Mouse (Mus musculus) CH12.LX (cell line): ENCODE measurements around the gene 1700025C18Rik. TPM values are rescaled to one million over a fixed set of nuclear protein-coding genes. Genes with fewer than 3 reads are reported as not detected.

Source experiments
- DNase-seq: peaks from one replicate; pipeline ENCODE4 v3.0.0-alpha.2; 2013; ENCODE audit errors: extremely low read depth
- H3K27ac ChIP-seq: 2 replicates; pipeline ENCODE4 v1.5.1; 2012; ENCODE audit warnings: low read depth, mild to moderate bottlenecking, control low read depth, moderate library complexity; ENCODE audit not compliant: insufficient read depth
- H3K27me3 ChIP-seq: replicated peaks from 2 replicates; pipeline ENCODE3; 2012; ENCODE audit warnings: inconsistent platforms
- H3K36me3 ChIP-seq, 2 experiments: replicated peaks in 1 of 2; 2 replicates each; pipeline versions ENCODE3 to v1.6.1; 2012; ENCODE audit warnings: inconsistent platforms in 1 of 2, low read length in 1 of 2, mild to moderate bottlenecking in 1 of 2, mixed read lengths in 1 of 2, moderate library complexity in 1 of 2; ENCODE audit not compliant: control insufficient read depth in 1 of 2, insufficient read depth in 1 of 2
- H3K4me1 ChIP-seq, 2 experiments: 2 replicates each; pipeline ENCODE4 v1.6.1; 2012; ENCODE audit warnings: inconsistent platforms in 1 of 2, moderate library complexity in 1 of 2; ENCODE audit not compliant: insufficient read depth in 2 of 2, control insufficient read depth in 1 of 2
- H3K4me2 ChIP-seq: 2 replicates; pipeline ENCODE4 v1.6.1; 2012; ENCODE audit warnings: low read depth, mild to moderate bottlenecking, control low read depth; ENCODE audit not compliant: poor library complexity, insufficient read depth, severe bottlenecking
- H3K4me3 ChIP-seq, 3 experiments: fragments of 150-350 bp in 1 of 3; sonication (generic) in 1 of 3; replicated peaks in 1 of 3; 2 replicates each; pipeline versions ENCODE3 to v1.5.1; 2011 to 2012; ENCODE audit warnings: low read depth in 2 of 3, low read length in 2 of 3, mild to moderate bottlenecking in 2 of 3, moderate library complexity in 2 of 3, control low read depth in 1 of 3, improper control_type of control experiment in 1 of 3, inconsistent platforms in 1 of 3, mixed read lengths in 1 of 3; ENCODE audit not compliant: poor library complexity in 1 of 3
- H3K79me2 ChIP-seq: replicated peaks from 2 replicates; pipeline ENCODE4 v1.6.1; 2012; ENCODE audit warnings: mild to moderate bottlenecking, moderate library complexity; ENCODE audit not compliant: control insufficient read depth, poor library complexity, insufficient read depth, severe bottlenecking; ENCODE audit errors: extremely low read depth
- H3K9ac ChIP-seq: 2 replicates; pipeline ENCODE4 v1.6.1; 2012; ENCODE audit warnings: low read depth, mild to moderate bottlenecking, control low read depth, moderate library complexity; ENCODE audit not compliant: insufficient read depth
- H3K9me3 ChIP-seq: replicated peaks from 2 replicates; pipeline ENCODE3; 2012; ENCODE audit warnings: low read length, inconsistent platforms, mixed read lengths
- CHD1 ChIP-seq: IDR thresholded peaks from 2 replicates; pipeline ENCODE4 v1.6.1; 2012; ENCODE audit warnings: low read depth, low read length, improper control_type of control experiment, inconsistent platforms
- CHD2 ChIP-seq: IDR thresholded peaks from 2 replicates; pipeline ENCODE4 v1.6.1; 2011; ENCODE audit warnings: low read length, improper control_type of control experiment
- CTCF ChIP-seq, 2 experiments: IDR thresholded peaks in 1 of 2; conservative IDR thresholded peaks in 1 of 2; 2 replicates each; pipeline ENCODE4 v1.5.1; 2011 to 2012; ENCODE audit warnings: low read depth in 2 of 2, low read length in 2 of 2, improper control_type of control experiment in 1 of 2, inconsistent platforms in 1 of 2, mild to moderate bottlenecking in 1 of 2, moderate library complexity in 1 of 2
- E2F4 ChIP-seq: IDR thresholded peaks from 2 replicates; pipeline ENCODE4 v1.6.1; 2011; ENCODE audit warnings: low read depth, low read length, improper control_type of control experiment; ENCODE audit not compliant: insufficient replicate concordance
- ELF1 ChIP-seq: IDR thresholded peaks from 2 replicates; pipeline ENCODE4 v1.6.1; 2014; ENCODE audit warnings: low read depth, mild to moderate bottlenecking, inconsistent platforms, low read length, improper control_type of control experiment
- EP300 ChIP-seq: IDR thresholded peaks from 2 replicates; pipeline ENCODE4 v1.6.1; 2011; ENCODE audit warnings: low read length, improper control_type of control experiment
- ETS1 ChIP-seq: conservative IDR thresholded peaks from 2 replicates; pipeline ENCODE4 v1.6.1; 2012; ENCODE audit warnings: low read depth, mild to moderate bottlenecking, inconsistent platforms, low read length, improper control_type of control experiment, moderate library complexity
- GABPA ChIP-seq: IDR thresholded peaks from 2 replicates; pipeline ENCODE4 v1.6.1; 2012; ENCODE audit warnings: low read depth, low read length, improper control_type of control experiment, inconsistent platforms; ENCODE audit not compliant: insufficient replicate concordance
- JUN ChIP-seq: IDR thresholded peaks from 2 replicates; pipeline ENCODE4 v1.6.1; 2011; ENCODE audit warnings: low read depth, mild to moderate bottlenecking, low read length, improper control_type of control experiment, moderate library complexity; ENCODE audit not compliant: insufficient read depth
- JUND ChIP-seq: conservative IDR thresholded peaks from 2 replicates; pipeline ENCODE4 v1.6.1; 2011; ENCODE audit warnings: low read depth, low read length, improper control_type of control experiment
- KAT2A ChIP-seq: IDR thresholded peaks from 2 replicates; pipeline ENCODE4 v1.6.1; 2012; ENCODE audit warnings: low read length, improper control_type of control experiment, inconsistent platforms; ENCODE audit not compliant: insufficient replicate concordance
- MAFK ChIP-seq: IDR thresholded peaks from 2 replicates; pipeline ENCODE4 v1.6.1; 2011; ENCODE audit warnings: low read length, improper control_type of control experiment; ENCODE audit not compliant: insufficient replicate concordance
- MAX ChIP-seq: IDR thresholded peaks from 2 replicates; pipeline ENCODE4 v1.6.1; 2011; ENCODE audit warnings: low read length, improper control_type of control experiment
- MAZ ChIP-seq: IDR thresholded peaks from 2 replicates; pipeline ENCODE4 v1.6.1; 2012; ENCODE audit warnings: low read depth, mild to moderate bottlenecking, inconsistent platforms, low read length, improper control_type of control experiment, moderate library complexity
- MXI1 ChIP-seq: IDR thresholded peaks from 2 replicates; pipeline ENCODE4 v1.6.1; 2011; ENCODE audit warnings: mild to moderate bottlenecking, low read depth, low read length, improper control_type of control experiment
- MYC ChIP-seq: IDR thresholded peaks from 2 replicates; pipeline ENCODE4 v1.6.1; 2011; ENCODE audit warnings: low read depth, mild to moderate bottlenecking, improper control_type of control experiment, low read length
- NELFE ChIP-seq: IDR thresholded peaks from 2 replicates; pipeline ENCODE4 v1.6.1; 2011; ENCODE audit warnings: low read depth, low read length, improper control_type of control experiment
- NRF1 ChIP-seq: IDR thresholded peaks from 2 replicates; pipeline ENCODE4 v1.6.1; 2014; ENCODE audit warnings: low read depth, mild to moderate bottlenecking, inconsistent platforms, low read length, improper control_type of control experiment, moderate library complexity
- PAX5 ChIP-seq: IDR thresholded peaks from 2 replicates; pipeline ENCODE4 v1.6.1; 2012; ENCODE audit warnings: low read length, inconsistent platforms, mixed read lengths
- POLR2A ChIP-seq: IDR thresholded peaks from 2 replicates; pipeline ENCODE4 v1.6.1; 2011; ENCODE audit warnings: low read depth, mild to moderate bottlenecking, improper control_type of control experiment, low read length
- POLR2AphosphoS2 ChIP-seq: IDR thresholded peaks from 2 replicates; pipeline ENCODE4 v1.6.1; 2011; ENCODE audit warnings: low read depth, low read length, improper control_type of control experiment
- RCOR1 ChIP-seq: conservative IDR thresholded peaks from 2 replicates; pipeline ENCODE4 v1.6.1; 2012; ENCODE audit warnings: low read depth, mild to moderate bottlenecking, inconsistent platforms, low read length, improper control_type of control experiment
- SIN3A ChIP-seq: IDR thresholded peaks from 2 replicates; pipeline ENCODE4 v1.6.1; 2012; ENCODE audit warnings: low read length, improper control_type of control experiment, inconsistent platforms
- SMC3 ChIP-seq: IDR thresholded peaks from 2 replicates; pipeline ENCODE4 v1.6.1; 2011; ENCODE audit warnings: low read depth, low read length, improper control_type of control experiment
- TBP ChIP-seq: conservative IDR thresholded peaks from 2 replicates; pipeline ENCODE4 v1.6.1; 2011; ENCODE audit warnings: low read depth, low read length, improper control_type of control experiment
- TCF12 ChIP-seq: IDR thresholded peaks from 2 replicates; pipeline ENCODE4 v1.6.1; 2014; ENCODE audit warnings: low read depth, mild to moderate bottlenecking, inconsistent platforms, low read length, improper control_type of control experiment
- UBTF ChIP-seq: IDR thresholded peaks from 2 replicates; pipeline ENCODE4 v1.6.1; 2012; ENCODE audit warnings: low read depth, mild to moderate bottlenecking, inconsistent platforms, low read length, improper control_type of control experiment, moderate library complexity
- USF1 ChIP-seq: IDR thresholded peaks from 2 replicates; pipeline ENCODE4 v1.6.1; 2014; ENCODE audit warnings: low read depth, mild to moderate bottlenecking, inconsistent platforms, low read length, improper control_type of control experiment
- USF2 ChIP-seq: conservative IDR thresholded peaks from 2 replicates; pipeline ENCODE4 v1.6.1; 2011; ENCODE audit warnings: low read depth, low read length, improper control_type of control experiment
- ZMIZ1 ChIP-seq: IDR thresholded peaks from 2 replicates; pipeline ENCODE4 v1.6.1; 2012; ENCODE audit warnings: low read depth, mild to moderate bottlenecking, inconsistent platforms, low read length, improper control_type of control experiment
- dilution Hi-C: fragments of 300-500 bp; cut with MboI; formaldehyde crosslinking; loops from 2 replicates; pipeline ENCODE4 v1.14.3; 2020; ENCODE audit warnings: low sequenced_read_pairs; ENCODE audit not compliant: extremely low pct_unique_long_range_greater_than_20kb, extremely low pct_ligation_motif_present
- in situ Hi-C: fragments of 300-500 bp; cut with MboI; formaldehyde crosslinking; loops from 3 replicates; pipeline ENCODE4 v1.14.3; 2019; ENCODE audit warnings: low sequenced_read_pairs, low pct_ligation_motif_present, low pct_unique_long_range_greater_than_20kb, mixed read lengths
- polyA plus RNA-seq: library from polyadenylated mRNA; unstranded; fragments of >175 nt; gene quantifications from 2 replicates; pipeline ENCODE4 v1.2.1, GENCODE M21; 2012; ENCODE audit warnings: low read depth; ENCODE audit not compliant: insufficient read length
- total RNA-seq, 2 experiments: library from RNA; depleted of rRNA; stranded (reverse); fragments of 300-350 nt in 1 of 2; fragments of >200 nt in 1 of 2; gene quantifications; 2 replicates each; pipeline ENCODE4 v1.2.3; 2012 to 2014

Gene 1700025C18Rik
- total and polyA plus RNA-seq, 3 experiments = not detected

- Histone ChIP-seq H3K9ac (peak overlapping the region; percentile 86), H3K27ac (peak overlapping the region; percentile 91)
Observed at GRCm38 (mm10) chr2:165055905-165056304, 34.6 kb downstream of the 1700025C18Rik start.

GRCm38 (mm10) chr2:165054888-165055852, 35.4 kb downstream of the 1700025C18Rik start, which contains the start of gene Cd40:
TSS of gene Cd40 (plus strand) at chr2:165055627.
- peak within 1 kb of the TSS; percentile 68 to 88 (median 85) for H3K4me3 ChIP-seq
- no peaks in the 10 kb centered on the region for H3K27me3 ChIP-seq
- H3K9me3 ChIP-seq = peaks cover 11% of the 10 kb centered on the region
- peak within 1 kb of the TSS; percentile 86 for H3K9ac ChIP-seq
- in situ Hi-C loops = no loop called here
- H3K36me3 ChIP-seq = peaks cover 6 to 15% of the 10 kb centered on the region in 2 experiments
- dilution Hi-C loops = no loop called here
- peaks cover 19 to 34% of the 10 kb centered on the region in 2 experiments for H3K4me1 ChIP-seq
- peaks cover 32% of the 10 kb centered on the region for H3K79me2 ChIP-seq
- DNase-seq = peak; percentile 95
- H3K27ac ChIP-seq = peak within 1 kb of the TSS; percentile 99
- H3K4me2 ChIP-seq = peak within 1 kb of the TSS; percentile 90
- TF ChIP-seq CHD1 (no peak), UBTF (no peak; the same call in 1 of the 2 replicates), SMC3 (no peak), EP300 (peak; percentile 91), ELF1 (no peak; the same call in 1 of the 2 replicates), CHD2 (peak; percentile 60), USF1 (no peak), ZMIZ1 (peak; percentile 97), RCOR1 (peak; percentile 80; the same call in 1 of the 2 replicates), E2F4 (no peak), JUND (no peak), CTCF (conservative IDR thresholded peaks at IDR 0.05 in 1 of 2, IDR thresholded peaks at IDR 0.05 in 1 of 2; ENCODE audit: low read depth in 2 of 2, low read length in 2 of 2) (no peak), TCF12 (peak; percentile 87), MAZ (no peak), MAFK (peak; percentile 75), GABPA (no peak), MAX (peak; percentile 88), MXI1 (peak; percentile 73), USF2 (no peak), POLR2AphosphoS2 (peak; percentile 72; the same call in 1 of the 2 replicates), NELFE (peak; percentile 98), POLR2A (peak; percentile 99), SIN3A (peak; percentile 83), KAT2A (0 out of 2 replicates have a peak, but pooled peaks have one; percentile 64), PAX5 (no peak), ETS1 (peak; percentile 91), MYC (peak; percentile 91), TBP (peak; percentile 97), JUN (no peak), NRF1 (no peak)

More at GRCm38 (mm10) chr2:165055905-165056304, 34.6 kb downstream of the 1700025C18Rik start:
- Histone ChIP-seq H3K4me2 (peak overlapping the region; percentile 79; the same call in 1 of the 2 replicates), H3K36me3 (peaks cover 10 to 22% of the 10 kb centered on the region in 2 experiments), H3K4me3 (peak overlapping the region; percentile 68 to 88 (median 85)), H3K4me1 (peaks cover 19 to 41% of the 10 kb centered on the region in 2 experiments), H3K9me3 (peaks cover 9% of the 10 kb centered on the region), H3K27me3 (no peaks in the 10 kb centered on the region)
- in situ Hi-C loops (no loop called here), dilution Hi-C loops (no loop called here)
- TF ChIP-seq TCF12 = no peak
- TF ChIP-seq, all 38 proteins: peak for 0
- peaks cover 40% of the 10 kb centered on the region for H3K79me2 ChIP-seq
- peak; percentile 40 for DNase-seq
